Mouse (Mus musculus) liver, adult 2 months (tissue): ENCODE measurements around the gene Tgfa. TPM values are rescaled to one million over a fixed set of nuclear protein-coding genes. Genes with fewer than 3 reads are reported as not detected.

Source experiments
- DNase-seq: peaks from one replicate; pipeline ENCODE4 v3.0.0-alpha.2; 2011; ENCODE audit warnings: low read depth, low spot score; ENCODE audit errors: extremely low read depth
- H3K27ac ChIP-seq: fragments of 200-500 bp; replicated peaks from 2 replicates; pipeline ENCODE4 v1.5.1; 2012; ENCODE audit warnings: low read depth, mild to moderate bottlenecking, control low read depth, inconsistent platforms, low read length; ENCODE audit not compliant: insufficient read depth
- H3K27me3 ChIP-seq: fragments of 200-500 bp; 2 replicates; pipeline ENCODE4 v1.6.1; 2012; ENCODE audit warnings: mild to moderate bottlenecking, moderate library complexity, low read length, inconsistent platforms; ENCODE audit not compliant: control insufficient read depth, insufficient read depth
- H3K36me3 ChIP-seq: fragments of 200-500 bp; 2 replicates; pipeline ENCODE4 v1.6.1; 2012; ENCODE audit warnings: low read length, inconsistent platforms; ENCODE audit not compliant: control insufficient read depth, insufficient read depth
- H3K4me1 ChIP-seq: fragments of 200-500 bp; 2 replicates; pipeline ENCODE4 v1.6.1; 2011; ENCODE audit warnings: low read length; ENCODE audit not compliant: control insufficient read depth, insufficient read depth
- H3K4me3 ChIP-seq: fragments of 200-500 bp; 2 replicates; pipeline ENCODE4 v1.5.1; 2011; ENCODE audit warnings: low read depth, mild to moderate bottlenecking, control low read depth, low read length, moderate library complexity; ENCODE audit not compliant: insufficient read depth
- H3K79me2 ChIP-seq: fragments of 200-500 bp; 2 replicates; pipeline ENCODE4 v1.6.1; 2012; ENCODE audit warnings: inconsistent platforms, mild to moderate bottlenecking, low read length, moderate library complexity; ENCODE audit not compliant: control insufficient read depth, insufficient read depth
- H3K9ac ChIP-seq: fragments of 200-500 bp; 2 replicates; pipeline ENCODE4 v1.6.1; 2012; ENCODE audit warnings: low read depth, mild to moderate bottlenecking, control low read depth, inconsistent platforms, low read length
- CTCF ChIP-seq: fragments of 200-500 bp; IDR thresholded peaks from 2 replicates; pipeline ENCODE4 v1.5.1; 2011; ENCODE audit warnings: low read depth, low read length, control low read depth
- POLR2A ChIP-seq: fragments of 200-500 bp; IDR thresholded peaks from 2 replicates; pipeline ENCODE4 v1.6.1; 2011; ENCODE audit warnings: low read length, control low read depth; ENCODE audit not compliant: insufficient read depth; ENCODE audit errors: extremely low read depth
- WGBS: fragments of 180-500 bp; shearing (Covaris S2); methylation state at CpG from one replicate; pipeline ENCODE4 v1.1.7; 2018; 5-methylcytosine and 5-hydroxymethylcytosine counted together
- polyA plus RNA-seq: library from polyadenylated mRNA; depleted of rRNA; stranded (reverse); fragments of >200 nt; gene quantifications from 2 replicates; pipeline ENCODE4 v1.2.3, GENCODE M21; 2012; rRNA removed
- total RNA-seq: library from RNA; depleted of rRNA; stranded (reverse); fragments of >200 nt; gene quantifications from 2 replicates; pipeline ENCODE4 v1.2.3, GENCODE M21; 2014; rRNA removed

The Tgfa gene
- total RNA-seq, result 6.3 and 8.5 TPM in 2 replicates
- polyA plus RNA-seq, result 13.3 and 14.3 TPM in 2 replicates

DNA sequence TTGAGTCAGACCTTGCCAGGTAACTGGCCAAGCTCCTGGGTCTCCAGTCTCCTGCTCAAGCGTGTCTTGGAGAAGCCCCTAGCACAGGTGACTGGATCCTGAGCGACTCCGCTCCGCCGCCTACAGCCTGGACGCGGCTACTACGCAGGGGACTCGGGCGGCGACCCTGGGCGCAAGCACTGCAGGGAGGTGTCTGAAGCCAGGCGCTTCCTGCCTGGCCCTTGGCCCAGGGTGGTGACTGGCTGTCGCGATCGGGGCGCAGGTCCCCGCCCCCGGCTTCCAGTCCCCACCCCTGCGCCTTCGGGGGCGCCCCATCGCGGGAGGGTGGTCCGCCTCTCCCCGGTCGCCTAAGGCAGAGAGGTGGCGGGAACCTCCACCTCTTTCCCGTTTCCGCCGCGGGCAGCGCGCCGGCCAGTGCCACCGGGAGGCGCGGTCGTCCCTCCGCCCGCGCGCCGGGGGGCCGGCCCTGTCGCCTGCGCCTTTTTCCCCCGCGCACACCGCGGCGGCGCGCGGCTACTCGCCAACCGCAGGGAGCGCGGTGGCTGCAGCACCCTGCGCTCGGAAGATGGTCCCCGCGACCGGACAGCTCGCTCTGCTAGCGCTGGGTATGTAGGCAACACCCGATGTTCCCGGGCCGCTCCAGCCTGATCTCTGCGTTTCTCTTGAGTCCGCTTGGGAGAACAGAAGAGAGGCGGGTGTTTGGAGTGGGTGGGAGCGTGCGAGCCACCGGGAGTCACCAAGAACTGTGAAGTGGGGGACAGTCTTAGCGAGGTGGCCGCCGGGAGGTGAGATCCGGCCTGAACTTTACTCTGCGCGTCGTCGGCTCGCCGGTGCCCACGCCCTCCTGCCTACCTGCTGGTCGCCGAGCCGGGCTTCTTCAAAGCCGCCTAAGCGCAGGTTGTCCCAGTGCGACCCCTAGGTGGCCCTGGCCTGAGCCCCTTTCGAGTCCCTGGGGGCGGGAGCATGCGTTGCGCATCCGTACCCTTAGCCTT lies at the start of gene Tgfa:
Gene Tgfa, plus strand, starts transcription at position 283 of the 992 bp plus-strand sequence.
- no peaks in the 10 kb centered on the region for H3K36me3 ChIP-seq
- peak; percentile 81 for TF ChIP-seq CTCF
- 0 out of 2 replicates have a peak, but pooled peaks have one; percentile 38 for TF ChIP-seq POLR2A
- 1% methylated on average over 96 of the region's 97 CpGs for WGBS
- peak within 1 kb of the TSS; percentile 89 for H3K4me3 ChIP-seq
- peak within 1 kb of the TSS; percentile 80 for H3K27ac ChIP-seq
- H3K27me3 ChIP-seq, result no peaks in the 10 kb centered on the region
- peak within 1 kb of the TSS; percentile 90 for H3K9ac ChIP-seq
- peaks cover 10% of the 10 kb centered on the region; the same call in 1 of the 2 replicates for H3K4me1 ChIP-seq
- peak; percentile 71 for DNase-seq
- peaks cover 10% of the 10 kb centered on the region; the same call in 1 of the 2 replicates for H3K79me2 ChIP-seq

DNA sequence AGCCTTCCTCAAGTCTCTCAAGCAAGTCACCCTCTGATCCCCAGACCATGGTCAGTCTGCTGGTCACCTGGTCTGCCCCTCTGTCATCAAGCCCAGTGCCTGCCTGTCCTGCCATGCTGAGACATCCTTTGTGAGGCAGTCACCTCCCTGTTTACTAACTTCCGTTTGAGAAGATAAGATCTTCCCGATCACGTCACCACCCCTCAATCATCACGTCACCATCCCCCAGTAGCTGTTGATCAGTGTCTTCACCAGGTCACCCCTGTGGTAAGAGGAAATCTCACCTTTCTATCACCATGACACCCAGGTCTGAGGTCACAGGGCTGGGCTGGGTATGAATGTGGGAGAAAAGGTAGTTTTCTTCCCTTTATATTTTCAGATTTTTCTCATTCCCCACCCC lies 46.5 kb upstream of the Tgfa start:
- DNase-seq, result no peak
- H3K79me2 ChIP-seq, result no peaks in the 10 kb centered on the region
- no peaks in the 10 kb centered on the region for H3K4me1 ChIP-seq
- H3K9ac ChIP-seq, result no peak overlapping the region
- no peaks in the 10 kb centered on the region for H3K27me3 ChIP-seq
- H3K27ac ChIP-seq, result no peak overlapping the region
- 51% methylated on average over 4 of the region's 4 CpGs for WGBS
- TF ChIP-seq CTCF (no peak), POLR2A (no peak)
- H3K4me3 ChIP-seq, result no peak overlapping the region
- H3K36me3 ChIP-seq, result no peaks in the 10 kb centered on the region

DNA sequence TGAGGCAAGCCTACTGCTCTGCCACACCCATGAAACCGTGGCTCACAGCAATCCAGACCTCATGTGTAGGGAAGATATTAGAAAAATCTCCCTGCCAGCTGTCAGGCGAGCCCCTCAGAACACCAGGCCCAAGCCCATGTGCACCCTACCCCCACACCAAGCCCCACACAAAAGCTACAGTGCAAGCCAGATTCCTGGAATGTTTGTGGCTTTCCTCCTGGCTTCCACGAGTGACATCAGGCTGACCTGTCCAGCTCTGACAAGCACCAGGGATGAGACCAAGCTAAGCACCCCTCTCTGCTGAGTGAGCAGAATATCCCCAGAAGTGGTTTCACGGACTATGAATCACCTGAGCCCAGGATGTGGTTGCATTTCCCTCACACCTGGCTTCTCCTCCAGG lies 46.0 kb upstream of the Tgfa start:
- DNase-seq, result no peak
- no peak overlapping the region for H3K27ac ChIP-seq
- no peaks in the 10 kb centered on the region for H3K79me2 ChIP-seq
- H3K27me3 ChIP-seq, result no peaks in the 10 kb centered on the region
- TF ChIP-seq POLR2A (no peak), CTCF (no peak)
- no peak overlapping the region for H3K9ac ChIP-seq
- H3K36me3 ChIP-seq, result no peaks in the 10 kb centered on the region
- WGBS, result 69% methylated on average over 4 of the region's 4 CpGs
- no peaks in the 10 kb centered on the region for H3K4me1 ChIP-seq
- no peak overlapping the region for H3K4me3 ChIP-seq

DNA sequence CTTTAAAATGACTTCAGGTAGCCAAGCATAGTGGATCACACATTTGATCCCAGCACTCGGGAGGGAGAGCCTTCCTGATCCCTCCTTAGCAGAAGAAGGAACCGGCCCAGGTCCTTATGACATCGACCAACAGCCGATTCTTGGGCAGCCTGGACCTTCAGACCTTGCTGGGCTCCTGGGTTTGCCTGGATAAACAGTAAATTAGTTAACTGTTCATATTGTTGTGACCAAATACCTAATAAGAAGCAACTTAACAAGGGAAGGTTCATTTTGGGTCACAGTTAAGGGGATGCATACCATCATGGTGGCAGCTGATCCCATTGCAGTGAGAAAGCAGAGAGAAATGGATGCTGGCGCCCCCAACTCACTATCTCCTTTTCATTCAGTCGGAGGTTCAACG lies 42.3 kb upstream of the Tgfa start:
- DNase-seq, result no peak
- Histone ChIP-seq H3K9ac (no peak overlapping the region), H3K27me3 (no peaks in the 10 kb centered on the region), H3K4me3 (no peak overlapping the region), H3K36me3 (no peaks in the 10 kb centered on the region), H3K4me1 (no peaks in the 10 kb centered on the region), H3K27ac (no peak overlapping the region), H3K79me2 (no peaks in the 10 kb centered on the region)
- WGBS, result 92% methylated on average over 7 of the region's 7 CpGs
- no peak for TF ChIP-seq POLR2A
- no peak for TF ChIP-seq CTCF

DNA sequence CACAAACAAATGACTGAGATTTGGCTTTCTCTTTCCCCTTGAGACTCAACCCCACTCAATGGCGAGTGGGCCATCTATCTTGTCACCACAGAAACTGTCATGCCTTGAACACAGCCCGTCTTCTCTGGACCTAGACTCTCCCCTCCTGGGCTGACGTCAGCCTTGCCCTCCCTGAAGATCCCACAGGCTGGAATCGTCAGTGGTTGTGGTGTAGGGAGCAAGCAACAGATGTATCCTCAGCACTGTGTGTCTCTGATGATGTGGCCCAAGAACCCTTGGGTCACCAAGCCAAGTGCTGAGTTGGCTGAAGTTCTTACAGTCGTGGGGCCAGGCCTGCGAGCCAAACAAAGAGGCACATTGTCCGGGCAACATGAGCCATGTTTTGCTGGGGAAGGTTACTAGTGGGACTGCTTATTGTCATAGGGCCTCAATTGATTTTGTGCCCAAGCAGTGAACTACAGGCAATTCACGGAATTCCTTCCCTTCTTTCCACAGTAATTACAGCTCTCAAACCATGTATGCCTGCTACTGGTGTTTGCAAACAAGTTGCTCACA lies 41.5 kb upstream of the Tgfa start:
- Histone ChIP-seq H3K4me3 (no peak overlapping the region), H3K9ac (no peak overlapping the region), H3K27ac (no peak overlapping the region), H3K79me2 (no peaks in the 10 kb centered on the region), H3K36me3 (no peaks in the 10 kb centered on the region), H3K27me3 (no peaks in the 10 kb centered on the region), H3K4me1 (no peaks in the 10 kb centered on the region)
- no peak for DNase-seq
- TF ChIP-seq CTCF, result no peak
- no peak for TF ChIP-seq POLR2A
- 87% methylated on average over 8 of the region's 8 CpGs for WGBS
